Mouse (Mus musculus) midbrain, embryonic 11.5 days (tissue): Measurements from ENCODE around the gene Tmem238l. TPM values are rescaled to one million over a fixed set of nuclear protein-coding genes. Genes with fewer than 3 reads are reported as not detected.

Experiments used
- ATAC-seq: fragments of 200-750 bp; cut with Nextera tagmentation; 2 replicates; pipeline ENCODE4 v1.8.0; 2017; ENCODE audit warnings: moderate TSS enrichment, moderate library complexity; ENCODE audit not compliant: low FRiP score
- DNase-seq: peaks from one replicate; pipeline ENCODE4 v3.0.0; 2015; ENCODE audit warnings: low spot score; ENCODE audit errors: missing footprints
- H3K27ac ChIP-seq: fragments of 300-500 bp; sonication (generic); 2 replicates; pipeline ENCODE4 v1.5.1; 2014; ENCODE audit warnings: low read depth, low read length
- H3K27me3 ChIP-seq: fragments of 300-500 bp; sonication (generic); 2 replicates; pipeline ENCODE4 v1.6.1; 2014; ENCODE audit warnings: mild to moderate bottlenecking, low read length, moderate library complexity, mixed read lengths; ENCODE audit not compliant: control insufficient read depth, insufficient read depth
- H3K36me3 ChIP-seq: fragments of 300-500 bp; sonication (generic); 2 replicates; pipeline ENCODE4 v1.6.1; 2014; ENCODE audit warnings: mild to moderate bottlenecking, low read length, moderate library complexity, mixed read lengths; ENCODE audit not compliant: control insufficient read depth, insufficient read depth
- H3K4me1 ChIP-seq: fragments of 300-500 bp; sonication (generic); 2 replicates; pipeline ENCODE4 v1.6.1; 2014; ENCODE audit warnings: low read length; ENCODE audit not compliant: control insufficient read depth, insufficient read depth
- H3K4me2 ChIP-seq: fragments of 300-500 bp; sonication (generic); 2 replicates; pipeline ENCODE4 v1.6.1; 2014; ENCODE audit warnings: mild to moderate bottlenecking, moderate library complexity
- H3K4me3 ChIP-seq: fragments of 300-500 bp; sonication (generic); 2 replicates; pipeline ENCODE4 v1.5.1; 2014; ENCODE audit warnings: low read depth, low read length
- H3K9ac ChIP-seq: fragments of 300-500 bp; sonication (generic); 2 replicates; pipeline ENCODE4 v1.6.1; 2014; ENCODE audit warnings: low read length
- H3K9me3 ChIP-seq: fragments of 300-500 bp; sonication (generic); 2 replicates; pipeline ENCODE4 v1.6.1; 2016; ENCODE audit warnings: low read length; ENCODE audit not compliant: control insufficient read depth
- WGBS: fragments of 180-500 bp; shearing (Covaris S2); extraction: QIAGEN DNeasy Blood & Tissue Kit; methylation state at CpG from one replicate; pipeline ENCODE4 v1.1.7; 2014; 5-methylcytosine and 5-hydroxymethylcytosine counted together
- polyA plus RNA-seq: library from polyadenylated mRNA; unstranded; fragments of >200 nt; fragmentation: Nextera tagmentation; extraction: Ambion mirVana; gene quantifications from 2 replicates; pipeline ENCODE4 v1.2.1, GENCODE M21; 2014

The Tmem238l gene
- polyA plus RNA-seq = not detected in 2 replicates

- Histone ChIP-seq H3K9me3 (no peaks in the 10 kb centered on the region), H3K4me1 (no peaks in the 10 kb centered on the region), H3K27me3 (no peaks in the 10 kb centered on the region), H3K4me2 (no peak within 1 kb of the TSS), H3K4me3 (no peak within 1 kb of the TSS), H3K36me3 (no peaks in the 10 kb centered on the region), H3K27ac (no peak within 1 kb of the TSS), H3K9ac (no peak within 1 kb of the TSS)
- no peak for ATAC-seq
- 84% methylated on average over 9 of the region's 9 CpGs for WGBS
- DNase-seq = peak; percentile 60
Measured at GRCm38 (mm10) chr11:66956303-66956702, at the start of gene Tmem238l. Gene Tmem238l (plus strand): TSS chr11:66956638.

GRCm38 (mm10) chr11:66911811-66912210 lies 44.6 kb upstream of the Tmem238l start, which contains the start of gene Pirt:
Gene Pirt (plus strand): TSS chr11:66911981.
- DNase-seq = peak; percentile 51
- Histone ChIP-seq H3K9ac (no peak within 1 kb of the TSS), H3K36me3 (no peaks in the 10 kb centered on the region), H3K4me3 (no peak within 1 kb of the TSS), H3K9me3 (no peaks in the 10 kb centered on the region), H3K27me3 (peaks cover 2% of the 10 kb centered on the region; the same call in 1 of the 2 replicates), H3K4me2 (no peak within 1 kb of the TSS), H3K4me1 (no peaks in the 10 kb centered on the region), H3K27ac (no peak within 1 kb of the TSS)
- 50% methylated on average over 10 of the region's 10 CpGs for WGBS
- no peak for ATAC-seq

DNA sequence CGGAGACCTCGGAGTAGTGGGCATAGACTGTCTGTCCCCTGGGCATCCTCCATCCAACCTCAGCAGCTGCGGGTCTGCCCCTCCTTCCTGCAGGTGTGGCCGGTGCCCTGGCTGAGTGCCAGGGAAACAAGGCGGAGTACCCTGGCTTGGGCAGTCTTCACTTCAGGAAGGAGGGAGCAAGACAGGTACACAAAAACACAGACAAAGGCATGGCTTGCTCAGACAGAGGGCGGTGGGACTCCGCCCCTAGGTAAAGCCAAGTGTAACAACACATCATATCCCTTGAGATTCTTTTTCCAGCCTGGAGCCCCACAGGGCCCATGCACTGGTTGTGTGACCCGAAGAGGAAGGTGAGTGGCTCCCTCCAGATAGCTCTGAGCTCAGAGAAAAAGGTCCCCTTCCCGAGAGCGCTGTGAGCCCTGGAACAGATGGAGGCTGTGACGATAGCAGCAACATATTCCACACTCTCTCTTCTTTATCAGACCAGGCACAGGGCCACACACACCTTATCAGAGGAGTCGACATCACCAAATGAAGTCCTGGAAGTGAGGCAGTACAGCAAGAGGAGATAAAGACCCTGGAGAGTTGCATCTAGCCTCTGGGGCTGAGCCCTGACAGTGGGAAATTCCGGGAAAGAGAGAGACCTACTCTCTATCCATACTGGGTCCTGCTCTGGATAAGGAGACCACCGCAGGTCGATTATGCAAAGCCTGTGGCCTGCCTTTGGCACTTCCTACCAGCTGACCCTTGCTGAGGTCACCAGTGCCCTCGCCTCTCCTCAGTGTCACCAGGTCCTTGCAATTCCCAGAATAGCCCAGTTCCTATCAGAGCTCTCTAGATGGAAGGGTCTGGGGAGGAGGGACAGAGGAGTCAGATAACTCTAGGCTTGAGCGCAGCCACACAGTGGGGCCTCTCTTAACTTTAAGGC lies 43.6 kb upstream of the Tmem238l start:
- ATAC-seq (no peak), DNase-seq (peak; percentile 69)
- no peak overlapping the region for H3K4me2 ChIP-seq
- H3K4me3 ChIP-seq = no peak overlapping the region
- H3K36me3 ChIP-seq = no peaks in the 10 kb centered on the region
- WGBS = 63% methylated on average over 17 of the region's 17 CpGs
- H3K4me1 ChIP-seq = no peaks in the 10 kb centered on the region
- no peak overlapping the region for H3K9ac ChIP-seq
- no peak overlapping the region for H3K27ac ChIP-seq
- no peaks in the 10 kb centered on the region for H3K9me3 ChIP-seq
- H3K27me3 ChIP-seq = no peaks in the 10 kb centered on the region

DNA sequence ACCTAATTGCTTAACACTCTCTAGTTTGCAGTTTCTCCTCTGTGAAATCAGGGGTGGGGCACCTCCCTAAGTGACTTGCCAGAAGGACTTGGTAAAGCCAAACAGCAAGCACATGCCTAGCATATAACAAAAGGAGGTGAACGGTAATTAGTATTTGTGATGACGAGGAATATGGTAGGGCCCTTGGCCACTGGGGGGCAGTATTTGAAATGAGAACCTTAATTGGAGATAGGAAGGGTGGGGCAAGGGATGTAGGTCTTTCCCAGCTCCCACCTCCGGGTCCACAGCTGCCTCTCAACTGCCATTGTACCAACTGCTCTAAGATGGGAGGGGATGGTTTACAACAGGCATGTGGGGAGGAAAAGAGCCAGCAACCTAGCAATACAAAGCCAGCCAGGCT lies 42.2 kb upstream of the Tmem238l start:
- 27% methylated on average over 3 of the region's 3 CpGs for WGBS
- DNase-seq = peak; percentile 87
- H3K36me3 ChIP-seq = no peaks in the 10 kb centered on the region
- no peak overlapping the region for H3K4me3 ChIP-seq
- no peak for ATAC-seq
- H3K9me3 ChIP-seq = no peaks in the 10 kb centered on the region
- H3K27ac ChIP-seq = no peak overlapping the region
- H3K27me3 ChIP-seq = no peaks in the 10 kb centered on the region
- H3K9ac ChIP-seq = no peak overlapping the region
- H3K4me1 ChIP-seq = no peaks in the 10 kb centered on the region
- no peak overlapping the region for H3K4me2 ChIP-seq

GRCm38 (mm10) chr11:66920012-66920411 lies 36.4 kb upstream of the Tmem238l start:
- no peaks in the 10 kb centered on the region for H3K27me3 ChIP-seq
- no peaks in the 10 kb centered on the region for H3K36me3 ChIP-seq
- H3K4me2 ChIP-seq = no peak overlapping the region
- H3K9ac ChIP-seq = no peak overlapping the region
- 73% methylated on average over 2 of the region's 2 CpGs for WGBS
- H3K4me1 ChIP-seq = no peaks in the 10 kb centered on the region; the same call in 1 of the 2 replicates
- H3K4me3 ChIP-seq = no peak overlapping the region
- DNase-seq (no peak), ATAC-seq (no peak)
- H3K9me3 ChIP-seq = no peaks in the 10 kb centered on the region
- H3K27ac ChIP-seq = no peak overlapping the region

DNA sequence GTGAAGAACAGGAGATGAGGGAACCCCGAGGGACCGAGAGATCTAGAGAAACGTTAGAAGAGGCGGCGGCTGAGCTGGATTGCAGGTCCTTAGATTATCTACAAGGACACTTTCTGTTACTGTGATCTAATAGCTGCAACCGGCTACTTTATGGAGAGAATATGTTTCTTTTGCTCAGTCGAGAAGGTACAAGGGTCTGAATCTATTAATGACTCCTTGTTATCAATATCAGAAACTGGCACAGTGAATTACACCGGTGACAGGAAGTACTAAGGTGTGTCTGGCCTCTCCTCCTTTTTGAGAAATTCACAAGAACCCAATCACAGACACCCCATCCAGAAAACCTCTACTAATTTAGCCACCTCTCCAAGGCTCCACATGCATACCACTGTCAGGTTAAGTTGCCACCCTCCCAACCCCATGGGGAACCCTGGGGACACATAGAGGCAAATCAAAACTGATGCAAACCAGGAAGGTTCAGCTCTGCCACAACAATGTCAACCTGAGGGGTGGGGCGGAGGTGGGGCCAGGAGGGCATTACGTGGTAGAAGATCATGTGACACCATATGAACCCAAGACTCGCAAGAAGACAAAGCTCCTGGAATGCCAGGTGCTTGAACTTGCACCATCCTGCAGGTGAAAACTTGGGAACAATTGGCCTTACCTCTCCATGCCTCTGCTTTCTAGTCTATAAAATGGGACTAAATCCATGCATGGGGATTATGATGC lies 32.2 kb upstream of the Tmem238l start:
- ATAC-seq (no peak), DNase-seq (peak; percentile 73)
- H3K4me2 ChIP-seq = no peak overlapping the region
- no peaks in the 10 kb centered on the region for H3K9me3 ChIP-seq
- H3K4me3 ChIP-seq = no peak overlapping the region
- H3K9ac ChIP-seq = no peak overlapping the region
- WGBS = 85% methylated on average over 11 of the region's 11 CpGs
- no peaks in the 10 kb centered on the region; the same call in 1 of the 2 replicates for H3K4me1 ChIP-seq
- no peaks in the 10 kb centered on the region for H3K27me3 ChIP-seq
- no peak overlapping the region for H3K27ac ChIP-seq
- no peaks in the 10 kb centered on the region for H3K36me3 ChIP-seq

DNA sequence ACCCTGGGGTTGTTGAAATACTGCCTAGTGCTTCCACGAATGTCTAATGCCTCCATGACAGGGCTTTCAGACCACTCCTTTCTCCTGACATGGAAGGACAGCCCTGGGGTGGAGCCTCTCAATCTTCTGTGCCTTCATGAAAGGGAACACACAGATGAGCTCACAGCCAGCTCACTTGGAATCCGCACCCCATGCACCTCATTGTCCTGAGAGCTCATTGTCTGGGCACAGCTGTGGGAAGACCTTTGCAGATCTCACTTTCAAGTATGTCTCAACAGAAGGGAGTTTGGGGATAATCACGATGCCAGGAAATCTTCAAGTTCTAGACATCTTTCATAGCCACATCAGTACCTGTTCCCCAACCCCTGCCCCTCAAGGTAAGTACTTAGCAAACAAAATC lies 28.1 kb upstream of the Tmem238l start:
- Histone ChIP-seq H3K27ac (no peak overlapping the region), H3K4me3 (no peak overlapping the region), H3K27me3 (no peaks in the 10 kb centered on the region), H3K36me3 (no peaks in the 10 kb centered on the region), H3K9ac (no peak overlapping the region), H3K9me3 (no peaks in the 10 kb centered on the region), H3K4me2 (no peak overlapping the region), H3K4me1 (no peaks in the 10 kb centered on the region)
- WGBS = 42% methylated on average over 3 of the region's 3 CpGs
- ATAC-seq (no peak), DNase-seq (peak; percentile 66)

- no peaks in the 10 kb centered on the region for H3K36me3 ChIP-seq
- no peaks in the 10 kb centered on the region for H3K4me1 ChIP-seq
- WGBS = 77% methylated on average over 9 of the region's 9 CpGs
- no peak for ATAC-seq
- H3K4me3 ChIP-seq = no peak overlapping the region
- no peak overlapping the region for H3K4me2 ChIP-seq
- H3K27ac ChIP-seq = no peak overlapping the region
- H3K9me3 ChIP-seq = no peaks in the 10 kb centered on the region
- H3K9ac ChIP-seq = no peak overlapping the region
- no peaks in the 10 kb centered on the region for H3K27me3 ChIP-seq
- DNase-seq = peak; percentile 77
Measured at GRCm38 (mm10) chr11:66932827-66933599, 23.4 kb upstream of the Tmem238l start.
